Mouse (Mus musculus): Measurements from ENCODE around the gene Wdr81.

GRCm38 (mm10) chr11:75487496-75487895 is 33.0 kb upstream of the Wdr81 start:
- TF ChIP-seq POLR2A (IDR thresholded peaks at IDR 0.05; ENCODE audit: control insufficient read depth, extremely low read depth, insufficient read depth, low read length, poor library complexity) (no peak), CTCF (IDR thresholded peaks at IDR 0.05; ENCODE audit: borderline replicate concordance, control insufficient read depth, extremely low read depth, insufficient read depth, low read length, poor library complexity) (no peak)

Measured in thymus, adult 2 months (tissue).